Mouse (Mus musculus) duodenum, adult 2 months (tissue): ENCODE data around the gene Tmem109. TPM values are rescaled to one million over a fixed set of nuclear protein-coding genes. Genes with fewer than 3 reads are reported as not detected.

Source experiments
- polyA plus RNA-seq: library from polyadenylated mRNA; depleted of rRNA; stranded (reverse); fragments of >200 nt; gene quantifications from 2 replicates; pipeline ENCODE4 v1.2.3, GENCODE M21; 2012; ENCODE audit warnings: low replicate concordance; rRNA removed

The Tmem109 gene
- 31.7 and 34.0 TPM in 2 replicates for polyA plus RNA-seq

DNA sequence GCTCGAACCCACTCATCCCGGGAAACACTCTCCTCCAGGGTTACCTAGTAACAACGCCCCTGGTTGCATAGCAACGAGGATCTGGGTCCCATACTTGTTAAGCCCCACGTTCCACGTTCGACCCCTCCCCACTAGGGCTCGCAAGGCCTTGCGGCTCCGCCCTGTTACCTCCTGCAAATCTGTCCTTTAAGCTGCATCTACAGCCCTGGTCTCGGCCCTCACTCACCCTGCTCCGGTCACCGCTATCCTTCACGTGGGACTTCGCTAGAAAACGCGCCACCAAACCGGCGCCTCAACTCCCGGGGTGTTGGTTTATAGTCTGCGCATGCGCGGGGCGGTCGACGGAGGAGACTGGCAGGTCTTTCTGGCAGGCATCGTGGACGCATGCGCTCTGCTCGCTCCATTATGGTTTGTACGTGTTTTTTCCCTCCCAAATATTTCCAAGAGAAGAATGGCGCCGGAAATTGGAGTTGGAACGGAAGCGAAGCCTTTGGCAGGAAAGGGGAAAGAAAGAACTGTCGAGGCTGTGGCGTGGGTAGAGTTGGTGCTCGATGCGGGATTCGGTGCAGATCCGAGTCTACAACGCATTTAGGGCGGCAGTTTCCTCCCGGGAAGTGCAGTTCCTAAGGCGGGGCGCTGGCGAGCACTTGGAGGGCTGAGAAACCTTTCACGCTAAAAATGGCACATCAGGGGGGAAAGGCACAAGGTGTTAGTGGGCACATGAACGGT, at the start of gene Tmem109:
TSS of gene Tmem109 (minus strand) at position 576 of the 729 bp plus-strand sequence.

DNA sequence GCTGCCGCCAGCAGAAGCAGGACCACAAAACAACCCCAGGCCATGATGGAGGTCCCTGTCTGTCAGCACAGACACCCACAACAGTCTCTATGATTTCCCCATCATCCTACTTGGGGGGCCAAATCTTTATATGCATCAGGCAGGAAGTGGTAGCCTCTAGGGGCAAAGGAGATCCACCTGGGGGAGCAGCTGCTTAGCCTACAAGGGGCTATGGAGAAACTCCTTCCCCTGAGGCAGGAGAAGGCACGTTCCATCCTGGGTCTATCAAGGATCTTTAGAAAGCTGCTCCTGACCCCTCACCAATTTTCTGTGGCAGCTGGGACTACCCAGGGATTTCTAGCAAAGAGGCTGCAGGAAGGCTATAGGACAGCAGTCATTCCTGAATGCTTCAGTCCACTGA, 38.7 kb upstream of the Tmem109 start, which contains the start of gene Zp1:
TSS of gene Zp1 (minus strand) at position 101 of the 400 bp plus-strand sequence.

GRCm38 (mm10) chr19:10895016-10895528, 13.3 kb upstream of the Tmem109 start, which contains the start of gene Prpf19:
Gene Prpf19, plus strand, starts transcription at chr19:10895231.

DNA sequence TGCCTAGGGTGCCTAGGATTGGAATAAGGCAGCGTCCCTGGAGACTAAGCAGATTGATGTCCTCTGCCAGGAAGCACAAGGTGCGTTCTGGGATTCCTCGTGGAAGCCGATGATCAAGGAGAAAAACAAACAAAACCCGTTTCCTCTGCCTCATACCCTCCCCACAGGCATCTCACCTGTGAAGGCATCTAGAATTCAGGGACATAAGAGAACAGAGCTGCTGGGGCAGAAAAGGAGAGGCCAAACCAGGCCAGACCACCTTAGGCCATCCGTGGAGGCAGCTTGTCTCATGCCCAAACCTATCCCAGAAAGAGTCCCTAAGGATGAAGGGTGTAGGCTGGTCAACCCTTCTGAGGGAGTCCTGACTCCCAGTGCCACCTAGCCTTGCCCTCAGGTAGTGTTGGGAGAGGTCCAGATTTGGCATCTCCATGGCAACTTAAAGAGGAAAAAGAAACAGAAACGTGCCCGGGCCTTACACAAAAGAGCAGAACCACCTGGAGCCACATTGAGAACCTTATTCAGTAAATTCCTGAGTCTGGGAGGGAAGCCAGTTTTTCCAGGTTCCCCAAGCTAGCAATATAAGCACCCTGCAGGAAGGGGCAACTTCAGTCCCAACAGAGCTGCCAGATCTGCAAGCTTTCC, 11.8 kb downstream of the Tmem109 start, which contains the start of gene Tmem132a:
TSS of gene Tmem132a (minus strand) at position 55 of the 642 bp plus-strand sequence.

GRCm38 (mm10) chr19:10839010-10839892, 42.5 kb downstream of the Tmem109 start, which contains the start of gene Slc15a3:
Gene Slc15a3, plus strand, starts transcription at chr19:10839727.

GRCm38 (mm10) chr19:10829436-10830175, 52.2 kb downstream of the Tmem109 start, which contains the start of gene Cd6:
Gene Cd6, minus strand, starts transcription at chr19:10830058.

Other genes with a start within 250 kb of the Tmem109 start
- gene Vwce, start 247.8 kb downstream of the Tmem109 start, polyA plus RNA-seq = 20.3 and 21.3 TPM in 2 replicates
- gene Pga5, start 203.9 kb downstream of the Tmem109 start, polyA plus RNA-seq = 0.27 TPM in 1 of 2 replicates, not detected in the other
- gene Vps37c, start 193.3 kb downstream of the Tmem109 start, polyA plus RNA-seq = 35.7 and 46.3 TPM in 2 replicates
- gene Cd5, start 143.0 kb downstream of the Tmem109 start, polyA plus RNA-seq = 1.0 and 2.7 TPM in 2 replicates
- gene Cd6, start 51.9 kb downstream of the Tmem109 start, polyA plus RNA-seq = 1.4 and 4.2 TPM in 2 replicates
- 7.1 and 18.1 TPM in 2 replicates for gene Slc15a3, start 42.3 kb downstream of the Tmem109 start, polyA plus RNA-seq
- 6.8 and 8.5 TPM in 2 replicates for gene Tmem132a, start 12.1 kb downstream of the Tmem109 start, polyA plus RNA-seq
- 105 and 140 TPM in 2 replicates for gene Prpf19, start 13.2 kb upstream of the Tmem109 start, polyA plus RNA-seq
- not detected in 2 replicates for gene Zp1, start 38.6 kb upstream of the Tmem109 start, polyA plus RNA-seq
- 0.16 and 0.62 TPM in 2 replicates for gene Ptgdr2, start 55.2 kb upstream of the Tmem109 start, polyA plus RNA-seq
- 4.4 and 5.5 TPM in 2 replicates for gene Ccdc86, start 67.3 kb upstream of the Tmem109 start, polyA plus RNA-seq
- gene Ms4a10, start 92.7 kb upstream of the Tmem109 start, polyA plus RNA-seq = 179 and 611 TPM in 2 replicates
- gene Ms4a15, start 111.2 kb upstream of the Tmem109 start, polyA plus RNA-seq = 0.36 and 0.88 TPM in 2 replicates
- gene Ms4a18, start 136.0 kb upstream of the Tmem109 start, polyA plus RNA-seq = 46.6 and 64.7 TPM in 2 replicates
- 154 and 309 TPM in 2 replicates for gene Ms4a8a, start 199.1 kb upstream of the Tmem109 start, polyA plus RNA-seq
- gene 1700017D01Rik, start 248.9 kb upstream of the Tmem109 start, polyA plus RNA-seq = not detected in 2 replicates